Mouse (Mus musculus): ENCODE results near the gene Zfp710. TPM values are rescaled to one million over a fixed set of nuclear protein-coding genes. Genes with fewer than 3 reads are reported as not detected.

The Zfp710 gene
- polyA plus RNA-seq, 1 experiment: 5.3 TPM

DNA sequence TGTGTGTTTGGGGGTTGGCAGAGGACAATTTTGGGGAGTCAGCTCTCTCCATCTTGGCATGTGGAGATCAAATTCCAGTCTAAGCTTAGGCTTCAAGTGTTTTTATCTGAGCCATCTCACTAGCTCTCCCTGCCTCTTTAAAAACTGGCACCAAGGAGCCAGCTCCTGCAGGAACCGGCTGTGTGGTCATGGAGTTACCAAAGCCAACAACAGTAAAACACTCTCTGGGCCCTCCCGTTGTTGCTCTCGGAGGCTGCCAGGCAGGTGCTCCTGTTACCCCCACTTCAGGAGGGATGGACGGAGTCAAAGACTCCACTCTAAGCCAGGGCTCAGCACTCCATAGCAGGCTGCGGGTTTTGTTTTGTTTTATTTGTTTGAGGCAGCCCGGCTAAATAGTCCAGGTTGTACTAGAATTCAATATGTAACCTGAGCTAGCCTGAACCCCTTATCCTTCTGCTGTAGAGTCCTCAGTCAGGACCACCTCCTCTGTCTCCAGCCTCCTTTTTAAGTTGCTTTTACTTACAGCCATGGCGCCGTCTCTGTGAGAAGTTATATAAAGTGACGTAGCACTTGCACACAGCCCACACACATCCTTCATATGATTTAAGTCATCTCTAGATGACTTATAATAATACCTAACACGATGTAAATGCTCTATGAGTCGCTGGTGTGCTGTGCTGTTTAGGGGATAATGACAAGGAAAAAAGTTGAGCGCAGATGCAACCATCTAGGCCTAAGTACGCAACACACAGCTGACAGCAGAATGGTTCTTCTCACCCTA is 42.3 kb downstream of the Zfp710 start:
- H3K4me3 ChIP-seq (ENCODE audit: insufficient read depth, poor library complexity, severe bottlenecking): no peak overlapping the region
- no peak overlapping the region for H3ac ChIP-seq (ENCODE audit: control insufficient read depth, insufficient read length, low read depth)
- no peaks in the 10 kb centered on the region for H3K79me2 ChIP-seq (ENCODE audit: control insufficient read depth, insufficient read depth)
- no peaks in the 10 kb centered on the region for H3K36me3 ChIP-seq (ENCODE audit: control insufficient read depth, insufficient read depth)
- no peak for TF ChIP-seq MYOG (IDR thresholded peaks at IDR 0.05; ENCODE audit: control insufficient read depth, extremely low read depth, insufficient read length)
- TF ChIP-seq MAX (IDR thresholded peaks at IDR 0.05): no peak
- TF ChIP-seq MYOD1 (IDR thresholded peaks at IDR 0.05; ENCODE audit: control insufficient read depth, insufficient read length, low read depth): no peak
- TF ChIP-seq CTCF (IDR thresholded peaks at IDR 0.05; ENCODE audit: control insufficient read depth, insufficient read depth, insufficient read length): no peak
- no peak for TF ChIP-seq USF1 (IDR thresholded peaks at IDR 0.05; ENCODE audit: low read depth)
- no peak for TF ChIP-seq FOSL1 (IDR thresholded peaks at IDR 0.05; ENCODE audit: insufficient read depth, low read length, poor library complexity, severe bottlenecking)
- no peak for TF ChIP-seq CEBPB (IDR thresholded peaks at IDR 0.05; ENCODE audit: low read depth)
- H3K79me3 ChIP-seq (ENCODE audit: low read depth): peaks cover 2% of the 10 kb centered on the region
- no peaks in the 10 kb centered on the region for H3K27me3 ChIP-seq (ENCODE audit: control insufficient read depth, insufficient read depth, insufficient read length)

DNA sequence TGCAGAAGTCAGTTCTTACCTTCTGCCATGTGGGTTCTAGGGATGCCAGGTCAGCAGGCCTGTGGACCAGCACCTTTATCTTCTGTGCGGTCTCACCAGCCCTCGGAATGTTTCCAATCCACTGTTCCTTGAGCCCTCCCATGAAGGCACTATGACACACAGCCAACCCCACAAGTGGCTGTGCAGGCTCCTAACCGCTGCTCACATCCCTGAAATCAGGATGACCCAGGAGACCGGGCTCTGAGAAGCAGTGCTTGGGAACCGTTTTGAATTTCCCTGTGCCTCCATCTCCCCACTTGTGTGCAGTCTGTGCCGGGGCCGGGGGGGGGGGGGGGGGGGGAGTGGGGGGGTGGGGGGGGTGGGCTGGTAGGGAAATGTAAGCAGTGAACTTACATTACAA is 43.7 kb downstream of the Zfp710 start:
- H3K79me2 ChIP-seq (ENCODE audit: control insufficient read depth, insufficient read depth): no peaks in the 10 kb centered on the region
- H3K4me3 ChIP-seq (ENCODE audit: insufficient read depth, poor library complexity, severe bottlenecking): no peak overlapping the region
- H3K79me3 ChIP-seq (ENCODE audit: low read depth): peaks cover 2% of the 10 kb centered on the region
- H3K27me3 ChIP-seq (ENCODE audit: control insufficient read depth, insufficient read depth, insufficient read length): no peaks in the 10 kb centered on the region
- no peak for TF ChIP-seq MAX (IDR thresholded peaks at IDR 0.05)
- TF ChIP-seq MYOD1 (IDR thresholded peaks at IDR 0.05; ENCODE audit: control insufficient read depth, insufficient read length, low read depth): no peak
- TF ChIP-seq MYOG (IDR thresholded peaks at IDR 0.05; ENCODE audit: control insufficient read depth, extremely low read depth, insufficient read length): no peak
- no peak for TF ChIP-seq USF1 (IDR thresholded peaks at IDR 0.05; ENCODE audit: low read depth)
- TF ChIP-seq CTCF (IDR thresholded peaks at IDR 0.05; ENCODE audit: control insufficient read depth, insufficient read depth, insufficient read length): no peak
- TF ChIP-seq CEBPB (IDR thresholded peaks at IDR 0.05; ENCODE audit: low read depth): no peak
- TF ChIP-seq FOSL1 (IDR thresholded peaks at IDR 0.05; ENCODE audit: insufficient read depth, low read length, poor library complexity, severe bottlenecking): no peak
- no peak overlapping the region for H3ac ChIP-seq (ENCODE audit: control insufficient read depth, insufficient read length, low read depth)
- no peaks in the 10 kb centered on the region for H3K36me3 ChIP-seq (ENCODE audit: control insufficient read depth, insufficient read depth)

DNA sequence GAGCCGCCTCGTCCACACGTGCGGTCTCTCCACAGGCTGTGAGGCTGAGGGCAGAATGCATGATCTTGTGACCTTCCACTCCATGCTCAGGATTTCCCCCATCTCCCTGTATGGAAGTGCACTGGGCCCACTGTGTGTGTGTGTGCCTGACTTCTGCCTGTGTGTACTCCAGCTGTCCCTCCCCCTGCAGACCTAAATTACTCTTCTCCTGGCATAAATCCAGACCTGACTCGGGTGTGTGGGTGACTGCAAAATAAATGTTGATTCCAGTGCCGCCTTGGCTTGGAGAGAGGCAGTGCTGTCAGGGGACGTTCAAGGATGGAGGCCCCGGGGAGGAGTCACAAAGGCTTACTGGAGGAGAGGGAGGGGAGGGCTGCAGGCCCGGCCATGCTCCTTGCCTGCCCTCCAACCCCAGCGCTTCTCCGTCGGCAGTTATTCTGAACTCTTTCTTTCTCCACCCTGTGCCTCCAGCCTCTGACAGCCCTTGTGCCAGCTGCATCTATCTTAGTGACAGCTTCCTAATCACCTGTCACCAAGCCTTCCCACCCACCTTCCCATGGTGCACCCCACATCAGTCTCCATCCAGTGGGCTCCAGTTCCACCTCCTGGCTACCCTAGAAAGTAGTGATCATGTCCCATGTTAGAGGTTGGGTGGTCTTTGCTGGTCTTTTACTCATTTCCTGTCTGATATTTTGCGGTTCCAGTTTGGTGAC is 45.2 kb downstream of the Zfp710 start:
- Histone ChIP-seq H3K27me3 (ENCODE audit: control insufficient read depth, insufficient read depth, insufficient read length) (no peaks in the 10 kb centered on the region), H3K4me3 (ENCODE audit: insufficient read depth, poor library complexity, severe bottlenecking) (no peak overlapping the region), H3K36me3 (ENCODE audit: control insufficient read depth, insufficient read depth) (no peaks in the 10 kb centered on the region), H3K79me2 (ENCODE audit: control insufficient read depth, insufficient read depth) (no peaks in the 10 kb centered on the region), H3K79me3 (ENCODE audit: low read depth) (peaks cover 2% of the 10 kb centered on the region), H3ac (ENCODE audit: control insufficient read depth, insufficient read length, low read depth) (no peak overlapping the region)
- TF ChIP-seq CEBPB (IDR thresholded peaks at IDR 0.05; ENCODE audit: low read depth) (no peak), MYOD1 (IDR thresholded peaks at IDR 0.05; ENCODE audit: control insufficient read depth, insufficient read length, low read depth) (no peak), FOSL1 (IDR thresholded peaks at IDR 0.05; ENCODE audit: insufficient read depth, low read length, poor library complexity, severe bottlenecking) (no peak)

DNA sequence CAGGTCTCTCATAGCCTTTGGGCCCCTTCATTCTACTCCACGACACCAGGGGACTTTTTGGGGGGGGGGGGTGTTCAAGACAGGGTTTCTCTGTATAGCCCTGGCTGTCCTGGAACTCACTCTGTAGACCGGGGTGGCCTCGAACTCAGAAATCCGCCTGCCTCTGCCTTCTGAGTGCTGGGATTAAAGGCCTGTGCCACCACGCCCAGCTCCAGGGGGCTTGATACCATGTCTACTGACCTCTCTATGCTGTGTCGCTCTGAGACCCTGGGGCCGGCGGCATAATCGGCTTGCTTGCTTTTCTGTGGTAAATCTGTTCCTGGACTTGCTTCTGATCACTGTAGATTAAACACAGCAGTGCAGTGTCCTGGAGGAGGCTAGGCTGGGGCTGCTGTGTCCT is 46.6 kb downstream of the Zfp710 start:
- no peaks in the 10 kb centered on the region for H3K27me3 ChIP-seq (ENCODE audit: control insufficient read depth, insufficient read depth, insufficient read length)
- TF ChIP-seq FOSL1 (IDR thresholded peaks at IDR 0.05; ENCODE audit: insufficient read depth, low read length, poor library complexity, severe bottlenecking): no peak
- no peak for TF ChIP-seq MAX (IDR thresholded peaks at IDR 0.05)
- no peak for TF ChIP-seq CEBPB (IDR thresholded peaks at IDR 0.05; ENCODE audit: low read depth)
- no peak for TF ChIP-seq CTCF (IDR thresholded peaks at IDR 0.05; ENCODE audit: control insufficient read depth, insufficient read depth, insufficient read length)
- no peak for TF ChIP-seq MYOD1 (IDR thresholded peaks at IDR 0.05; ENCODE audit: control insufficient read depth, insufficient read length, low read depth)
- TF ChIP-seq USF1 (IDR thresholded peaks at IDR 0.05; ENCODE audit: low read depth): no peak
- TF ChIP-seq MYOG (IDR thresholded peaks at IDR 0.05; ENCODE audit: control insufficient read depth, extremely low read depth, insufficient read length): no peak
- no peak overlapping the region for H3K4me3 ChIP-seq (ENCODE audit: insufficient read depth, poor library complexity, severe bottlenecking)
- H3K36me3 ChIP-seq (ENCODE audit: control insufficient read depth, insufficient read depth): no peaks in the 10 kb centered on the region
- H3K79me2 ChIP-seq (ENCODE audit: control insufficient read depth, insufficient read depth): no peaks in the 10 kb centered on the region
- peaks cover 2% of the 10 kb centered on the region for H3K79me3 ChIP-seq (ENCODE audit: low read depth)
- no peak overlapping the region for H3ac ChIP-seq (ENCODE audit: control insufficient read depth, insufficient read length, low read depth)

DNA sequence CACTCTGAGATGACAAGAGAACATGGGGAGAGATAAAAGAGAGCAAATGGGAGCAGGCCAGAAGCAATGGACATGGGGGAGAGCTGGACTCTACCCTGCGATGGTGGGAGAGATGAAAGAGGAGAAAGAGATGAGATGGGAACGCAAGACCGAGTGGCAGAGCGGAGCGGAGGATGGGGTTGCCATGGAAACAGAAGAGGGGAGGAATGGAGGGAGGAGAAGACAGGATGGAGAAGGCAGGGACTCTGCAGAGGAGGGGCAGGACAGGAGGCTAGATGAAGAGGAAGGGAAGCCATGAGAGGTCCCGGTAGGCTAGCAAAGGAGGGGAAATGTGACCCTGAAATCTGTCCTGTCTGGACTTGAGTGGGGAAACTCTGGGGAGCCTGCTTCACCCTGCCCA is 47.7 kb downstream of the Zfp710 start:
- TF ChIP-seq MYOG (IDR thresholded peaks at IDR 0.05; ENCODE audit: control insufficient read depth, extremely low read depth, insufficient read length) (no peak), FOSL1 (IDR thresholded peaks at IDR 0.05; ENCODE audit: insufficient read depth, low read length, poor library complexity, severe bottlenecking) (no peak), CEBPB (IDR thresholded peaks at IDR 0.05; ENCODE audit: low read depth) (no peak), MAX (IDR thresholded peaks at IDR 0.05) (no peak), USF1 (IDR thresholded peaks at IDR 0.05; ENCODE audit: low read depth) (no peak), CTCF (IDR thresholded peaks at IDR 0.05; ENCODE audit: control insufficient read depth, insufficient read depth, insufficient read length) (no peak)
- no peak overlapping the region for H3K4me3 ChIP-seq (ENCODE audit: insufficient read depth, poor library complexity, severe bottlenecking)

More for the DNA sequence above, 47.7 kb downstream of the Zfp710 start:
- Histone ChIP-seq H3K79me2 (ENCODE audit: control insufficient read depth, insufficient read depth) (no peaks in the 10 kb centered on the region), H3ac (ENCODE audit: control insufficient read depth, insufficient read length, low read depth) (no peak overlapping the region), H3K27me3 (ENCODE audit: control insufficient read depth, insufficient read depth, insufficient read length) (no peaks in the 10 kb centered on the region), H3K36me3 (ENCODE audit: control insufficient read depth, insufficient read depth) (no peaks in the 10 kb centered on the region), H3K79me3 (ENCODE audit: low read depth) (peaks cover 2% of the 10 kb centered on the region)
